Mouse (Mus musculus) cortical plate, adult 2 months (tissue): ENCODE measurements at regions not wholly inside any gene's neighbourhood (a gene's known extent, or its start where the extent isn't known, plus 50 kb on each side); places are given as distances from the start of the nearest gene placed in this dataset.

Experiments used
- CTCF ChIP-seq: fragments of 200-500 bp; IDR thresholded peaks from 2 replicates; pipeline ENCODE4 v1.5.1; 2011; ENCODE audit warnings: mild to moderate bottlenecking, control low read depth, low read length; ENCODE audit not compliant: insufficient read depth; ENCODE audit errors: extremely low read depth
- POLR2A ChIP-seq: fragments of 200-500 bp; IDR thresholded peaks from 2 replicates; pipeline ENCODE4 v1.6.1; 2011; ENCODE audit warnings: mild to moderate bottlenecking, low read length, control low read depth; ENCODE audit not compliant: insufficient read depth; ENCODE audit errors: extremely low read depth

DNA sequence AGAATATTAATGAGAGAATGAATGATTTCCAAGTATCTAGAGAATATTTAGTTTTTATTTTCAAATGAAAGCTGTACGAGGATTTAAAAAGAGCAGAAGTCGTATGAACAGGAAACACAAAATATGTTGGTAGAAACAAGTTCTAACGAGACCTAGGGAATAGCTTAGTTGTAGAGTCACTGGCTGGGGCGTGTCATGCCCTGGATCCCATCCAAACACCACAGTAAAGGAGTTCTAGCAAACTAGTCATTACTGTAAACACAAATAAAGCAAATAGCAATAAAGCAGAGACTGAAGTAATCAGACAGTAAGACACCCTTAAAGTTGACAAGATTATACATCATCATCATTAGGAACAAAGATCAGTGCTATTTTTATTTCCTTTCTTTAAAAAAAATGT lies 139.1 kb upstream of the Tprg start:
- TF ChIP-seq POLR2A (no peak), CTCF (no peak)
